Mouse (Mus musculus) embryonic facial prominence, embryonic 15.5 days (tissue): ENCODE measurements around the gene Aspn. TPM values are rescaled to one million over a fixed set of nuclear protein-coding genes. Genes with fewer than 3 reads are reported as not detected.
A peak's percentile ranks its signal among the peaks of the same experiment; 100 is the strongest.

Experiments
- ATAC-seq: fragments of 200-750 bp; cut with Nextera tagmentation; 2 replicates; pipeline ENCODE4 v1.8.0; 2017; ENCODE audit warnings: low read depth, moderate TSS enrichment; ENCODE audit not compliant: insufficient number of reproducible peaks, low FRiP score, low TSS enrichment
- H3K27ac ChIP-seq: fragments of 300-500 bp; sonication (generic); replicated peaks from 2 replicates; pipeline ENCODE4 v1.5.1; 2015; ENCODE audit warnings: mild to moderate bottlenecking, inconsistent platforms
- H3K27me3 ChIP-seq: fragments of 300-500 bp; sonication (generic); 2 replicates; pipeline ENCODE4 v1.6.1; 2015; ENCODE audit warnings: inconsistent platforms
- H3K36me3 ChIP-seq: fragments of 300-500 bp; sonication (generic); 2 replicates; pipeline ENCODE4 v1.6.1; 2015; ENCODE audit warnings: mild to moderate bottlenecking, inconsistent platforms
- H3K4me1 ChIP-seq: fragments of 300-500 bp; sonication (generic); 2 replicates; pipeline ENCODE4 v1.6.1; 2015; ENCODE audit warnings: inconsistent platforms
- H3K4me2 ChIP-seq: fragments of 300-500 bp; sonication (generic); replicated peaks from 2 replicates; pipeline ENCODE4 v1.6.1; 2015; ENCODE audit warnings: mild to moderate bottlenecking, inconsistent platforms
- H3K4me3 ChIP-seq: fragments of 300-500 bp; sonication (generic); replicated peaks from 2 replicates; pipeline ENCODE4 v1.5.1; 2015; ENCODE audit warnings: mild to moderate bottlenecking, inconsistent platforms
- H3K9ac ChIP-seq: fragments of 300-500 bp; sonication (generic); 2 replicates; pipeline ENCODE4 v1.6.1; 2015; ENCODE audit warnings: inconsistent platforms
- H3K9me3 ChIP-seq: fragments of 300-500 bp; sonication (generic); replicated peaks from 2 replicates; pipeline ENCODE4 v1.6.1; 2016; ENCODE audit warnings: inconsistent platforms
- WGBS: fragments of 180-500 bp; shearing (Covaris S2); methylation state at CpG from one replicate; pipeline ENCODE4 v1.1.7; 2015; 5-methylcytosine and 5-hydroxymethylcytosine counted together
- polyA plus RNA-seq: library from polyadenylated mRNA; unstranded; fragments of >200 nt; fragmentation: Nextera tagmentation; extraction: Ambion mirVana; gene quantifications from 2 replicates; pipeline ENCODE4 v1.2.1, GENCODE M21; 2015

The Aspn gene
- polyA plus RNA-seq, 1 experiment from 2014 or later = 167 TPM

DNA sequence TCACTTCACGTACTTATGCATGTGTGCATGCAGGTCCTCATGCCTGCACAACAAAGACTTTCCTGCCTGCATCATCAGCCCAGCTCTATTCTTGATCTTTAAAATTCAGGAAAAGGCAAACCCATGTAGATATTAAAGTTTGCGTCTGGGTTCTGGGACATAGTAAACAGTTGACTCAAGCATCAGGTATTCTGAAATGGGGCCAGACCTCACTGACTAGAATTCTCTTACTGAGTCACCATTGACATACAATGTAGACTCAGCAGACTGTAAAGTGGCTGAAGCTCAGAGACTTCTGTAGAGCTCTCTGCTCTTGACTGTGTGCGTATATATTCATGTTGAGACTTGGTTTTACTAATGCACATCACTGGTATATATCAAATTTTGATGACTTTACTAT is 5.4 kb downstream of the Aspn start:
- Histone ChIP-seq H3K4me1 (peaks cover 6% of the 10 kb centered on the region), H3K27ac (no peak overlapping the region), H3K27me3 (no peaks in the 10 kb centered on the region), H3K9ac (no peak overlapping the region), H3K36me3 (no peaks in the 10 kb centered on the region), H3K4me3 (no peak overlapping the region), H3K9me3 (no peaks in the 10 kb centered on the region), H3K4me2 (no peak overlapping the region)
- 89% methylated on average over 3 of the region's 3 CpGs for WGBS
- no peak for ATAC-seq

DNA sequence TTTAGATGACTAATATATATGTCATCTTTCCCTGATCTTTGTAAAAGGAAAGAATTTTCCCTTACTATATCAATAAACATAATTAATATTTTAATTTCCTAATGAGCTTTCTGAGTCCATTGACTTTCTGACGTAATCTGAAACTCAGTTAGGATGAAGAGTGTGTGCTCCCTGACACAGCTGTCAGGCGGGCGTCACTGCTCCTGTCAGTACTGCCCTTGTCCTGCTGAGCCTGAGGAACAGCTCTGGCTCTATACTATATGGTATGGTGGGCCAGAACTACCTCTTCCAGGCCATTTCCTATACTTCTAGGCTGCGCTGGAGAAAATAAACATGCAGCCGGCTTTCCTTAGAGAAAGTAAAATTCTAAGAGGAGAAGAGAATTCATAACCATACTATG is 10.3 kb downstream of the Aspn start:
- no peak overlapping the region for H3K27ac ChIP-seq
- ATAC-seq = no peak
- no peak overlapping the region for H3K9ac ChIP-seq
- H3K27me3 ChIP-seq = no peaks in the 10 kb centered on the region
- no peaks in the 10 kb centered on the region for H3K36me3 ChIP-seq
- H3K9me3 ChIP-seq = no peaks in the 10 kb centered on the region
- no peak overlapping the region for H3K4me2 ChIP-seq
- no peaks in the 10 kb centered on the region for H3K4me1 ChIP-seq
- no peak overlapping the region for H3K4me3 ChIP-seq
- WGBS = 72% methylated on average over 5 of the region's 5 CpGs

DNA sequence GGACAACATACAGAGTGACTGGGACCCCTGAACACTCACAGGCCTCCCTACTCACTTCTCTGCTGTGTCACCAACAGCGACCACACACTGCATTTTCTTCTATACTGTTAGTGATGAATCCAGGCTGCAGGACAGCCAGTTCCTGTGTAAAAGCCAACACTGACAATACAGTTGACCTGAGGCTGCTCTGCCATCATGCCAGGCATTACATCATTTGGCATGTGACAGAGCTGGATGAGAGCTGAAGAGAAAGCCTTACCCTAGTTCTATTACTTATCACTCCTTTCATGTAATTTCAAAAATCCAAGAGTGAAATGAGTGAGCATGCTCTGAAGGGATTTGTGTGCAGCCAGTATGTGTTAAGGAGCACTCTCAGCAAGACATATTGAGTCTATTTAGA is 12.0 kb downstream of the Aspn start:
- no peak overlapping the region for H3K4me2 ChIP-seq
- H3K27me3 ChIP-seq = no peaks in the 10 kb centered on the region
- no peak overlapping the region for H3K4me3 ChIP-seq
- H3K27ac ChIP-seq = no peak overlapping the region
- H3K4me1 ChIP-seq = no peaks in the 10 kb centered on the region
- H3K9ac ChIP-seq = no peak overlapping the region
- ATAC-seq = no peak
- WGBS = 87% methylated on average over 1 of the region's 1 CpGs
- no peaks in the 10 kb centered on the region for H3K36me3 ChIP-seq
- no peaks in the 10 kb centered on the region for H3K9me3 ChIP-seq

DNA sequence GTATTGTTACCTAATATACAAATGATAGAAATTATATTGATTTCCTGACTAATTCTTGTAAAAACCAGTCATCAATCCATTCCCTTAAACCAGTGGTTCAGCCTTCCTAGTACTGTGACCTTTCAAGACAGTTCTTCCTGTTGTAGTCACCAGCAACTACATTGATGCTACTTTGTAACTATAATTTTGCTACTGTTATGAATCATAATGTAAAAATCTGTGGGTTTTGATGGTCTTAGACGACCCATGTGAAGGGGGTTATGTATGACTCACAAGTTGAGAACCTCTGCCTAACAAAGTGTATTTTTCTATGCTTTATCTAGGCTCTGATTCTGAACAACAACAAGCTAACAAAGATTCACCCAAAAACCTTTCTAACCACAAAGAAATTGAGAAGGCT is 12.7 kb downstream of the Aspn start:
- no peak overlapping the region for H3K4me3 ChIP-seq
- no peaks in the 10 kb centered on the region for H3K27me3 ChIP-seq
- no peak for ATAC-seq
- no peaks in the 10 kb centered on the region for H3K9me3 ChIP-seq
- no peak overlapping the region for H3K4me2 ChIP-seq
- no peaks in the 10 kb centered on the region for H3K4me1 ChIP-seq
- no peaks in the 10 kb centered on the region for H3K36me3 ChIP-seq
- H3K27ac ChIP-seq = no peak overlapping the region
- 50% methylated on average over 1 of the region's 1 CpGs for WGBS
- no peak overlapping the region for H3K9ac ChIP-seq

DNA sequence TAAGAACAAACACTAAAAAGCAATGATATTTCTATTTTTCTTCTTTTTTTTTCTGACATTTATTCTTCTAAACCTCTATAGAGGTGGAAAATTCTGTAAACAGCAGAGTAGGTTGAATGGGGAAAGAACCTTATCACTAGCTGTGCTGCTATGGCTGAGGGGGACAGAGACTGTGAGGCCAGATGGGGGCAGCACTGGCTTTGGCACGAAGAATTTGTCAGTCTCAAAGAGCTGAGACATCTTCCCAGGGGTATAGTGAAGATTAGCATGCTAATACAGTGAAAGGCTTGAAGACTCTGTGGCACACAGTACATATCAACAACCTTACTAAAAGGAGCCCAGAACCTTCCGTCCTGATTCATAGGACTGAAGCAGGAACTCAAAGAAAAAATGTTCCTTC is 14.9 kb downstream of the Aspn start:
- H3K9ac ChIP-seq = no peak overlapping the region
- H3K27me3 ChIP-seq = no peaks in the 10 kb centered on the region
- H3K4me2 ChIP-seq = no peak overlapping the region
- no peaks in the 10 kb centered on the region for H3K4me1 ChIP-seq
- 32% methylated on average over 2 of the region's 2 CpGs for WGBS
- H3K36me3 ChIP-seq = no peaks in the 10 kb centered on the region; the same call in 1 of the 2 replicates
- no peak overlapping the region for H3K27ac ChIP-seq
- H3K4me3 ChIP-seq = no peak overlapping the region
- no peaks in the 10 kb centered on the region for H3K9me3 ChIP-seq
- ATAC-seq = no peak

DNA sequence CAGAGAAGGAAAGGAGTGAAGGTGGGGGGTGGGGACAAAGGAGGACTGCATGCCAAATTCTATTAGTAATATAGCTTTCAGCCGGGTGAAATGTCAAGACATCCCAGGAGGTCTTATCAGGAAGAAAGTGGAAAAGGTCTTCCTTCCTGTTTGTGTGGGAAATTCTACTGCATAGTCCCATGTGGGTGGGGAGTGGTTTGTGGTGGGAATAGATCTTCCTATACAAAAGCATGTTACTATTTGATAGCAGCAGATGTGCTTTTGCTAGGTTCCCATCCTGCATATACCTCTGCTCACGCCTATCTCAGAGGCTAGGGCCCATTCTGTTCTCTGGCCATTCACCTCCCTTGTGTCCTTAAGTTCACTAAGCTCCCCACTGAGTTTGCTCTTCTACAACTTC is 16.6 kb downstream of the Aspn start:
- Histone ChIP-seq H3K4me3 (no peak overlapping the region), H3K27ac (no peak overlapping the region), H3K4me2 (no peak overlapping the region), H3K4me1 (no peaks in the 10 kb centered on the region), H3K9ac (no peak overlapping the region), H3K36me3 (no peaks in the 10 kb centered on the region; the same call in 1 of the 2 replicates), H3K9me3 (no peaks in the 10 kb centered on the region), H3K27me3 (no peaks in the 10 kb centered on the region)
- WGBS = 53% methylated on average over 2 of the region's 2 CpGs
- ATAC-seq = no peak

DNA sequence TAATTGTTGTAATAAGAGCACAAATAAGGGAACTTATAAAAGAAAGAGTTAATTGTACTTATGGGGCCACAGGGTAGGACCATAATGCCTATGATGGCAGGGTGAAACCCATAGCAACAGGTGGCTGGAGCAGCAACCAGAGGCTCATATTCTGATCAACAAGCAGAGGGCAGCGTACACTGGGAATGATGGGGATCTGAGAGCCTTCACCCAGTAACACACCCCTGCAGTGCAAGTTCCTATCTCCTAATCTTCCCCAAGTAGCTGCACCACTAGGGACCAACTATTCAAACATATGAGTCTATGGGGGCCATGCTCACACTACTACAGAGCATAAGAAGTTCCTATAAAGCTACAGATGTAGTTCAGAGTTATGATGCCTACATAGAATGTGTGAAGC is 20.1 kb downstream of the Aspn start:
- Histone ChIP-seq H3K4me1 (no peaks in the 10 kb centered on the region), H3K9me3 (no peaks in the 10 kb centered on the region), H3K4me3 (no peak overlapping the region), H3K4me2 (no peak overlapping the region), H3K27ac (no peak overlapping the region), H3K9ac (no peak overlapping the region), H3K36me3 (no peaks in the 10 kb centered on the region; the same call in 1 of the 2 replicates), H3K27me3 (no peaks in the 10 kb centered on the region)
- ATAC-seq = no peak
- WGBS = 86% methylated on average over 1 of the region's 1 CpGs

DNA sequence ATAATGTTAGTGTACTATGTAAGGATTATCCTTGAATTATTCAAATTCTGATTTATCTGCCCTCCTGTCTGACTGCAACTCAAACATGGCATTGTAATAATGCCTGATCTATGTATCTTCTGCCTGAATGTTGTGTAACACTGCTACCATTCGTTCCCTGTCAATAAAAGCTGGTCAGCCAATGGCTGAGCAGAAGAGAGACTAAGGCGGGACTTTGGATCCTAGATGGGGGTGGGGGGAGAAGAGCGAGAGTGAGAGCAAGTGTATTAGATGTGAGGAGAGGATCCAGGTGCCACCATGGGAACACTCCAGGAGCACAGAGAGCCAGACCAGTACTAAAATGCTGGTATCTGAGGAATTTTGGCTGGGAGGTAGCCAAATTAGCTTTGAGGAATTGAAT is 26.1 kb downstream of the Aspn start:
- Histone ChIP-seq H3K4me1 (no peaks in the 10 kb centered on the region), H3K9me3 (no peaks in the 10 kb centered on the region), H3K27me3 (no peaks in the 10 kb centered on the region), H3K27ac (no peak overlapping the region), H3K4me2 (no peak overlapping the region), H3K36me3 (no peaks in the 10 kb centered on the region), H3K9ac (no peak overlapping the region), H3K4me3 (no peak overlapping the region)
- 72% methylated on average over 3 of the region's 3 CpGs for WGBS
- no peak for ATAC-seq

DNA sequence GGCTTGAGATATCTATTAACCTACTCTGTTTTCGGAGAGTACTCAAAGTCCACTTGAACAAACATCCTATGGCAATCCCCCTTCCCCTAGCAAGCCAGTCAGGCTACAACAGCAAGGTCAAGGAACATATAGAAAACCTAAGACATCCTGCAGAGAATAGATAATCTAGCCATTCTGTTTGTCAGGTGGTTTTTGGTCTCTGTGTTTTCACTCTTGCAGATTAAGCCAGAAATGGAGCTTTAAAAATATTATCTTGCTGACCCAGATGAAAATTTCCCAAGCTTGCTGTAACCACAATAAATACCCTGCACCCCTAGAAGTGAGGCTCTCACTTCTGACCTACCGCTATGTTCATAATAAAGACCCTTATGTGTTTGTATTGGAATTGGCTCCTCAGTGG is 27.2 kb downstream of the Aspn start:
- Histone ChIP-seq H3K27me3 (no peaks in the 10 kb centered on the region), H3K27ac (no peak overlapping the region), H3K4me1 (no peaks in the 10 kb centered on the region), H3K4me3 (no peak overlapping the region), H3K36me3 (no peaks in the 10 kb centered on the region), H3K9me3 (no peaks in the 10 kb centered on the region), H3K9ac (no peak overlapping the region), H3K4me2 (no peak overlapping the region)
- WGBS = 80% methylated on average over 2 of the region's 2 CpGs
- ATAC-seq = no peak

DNA sequence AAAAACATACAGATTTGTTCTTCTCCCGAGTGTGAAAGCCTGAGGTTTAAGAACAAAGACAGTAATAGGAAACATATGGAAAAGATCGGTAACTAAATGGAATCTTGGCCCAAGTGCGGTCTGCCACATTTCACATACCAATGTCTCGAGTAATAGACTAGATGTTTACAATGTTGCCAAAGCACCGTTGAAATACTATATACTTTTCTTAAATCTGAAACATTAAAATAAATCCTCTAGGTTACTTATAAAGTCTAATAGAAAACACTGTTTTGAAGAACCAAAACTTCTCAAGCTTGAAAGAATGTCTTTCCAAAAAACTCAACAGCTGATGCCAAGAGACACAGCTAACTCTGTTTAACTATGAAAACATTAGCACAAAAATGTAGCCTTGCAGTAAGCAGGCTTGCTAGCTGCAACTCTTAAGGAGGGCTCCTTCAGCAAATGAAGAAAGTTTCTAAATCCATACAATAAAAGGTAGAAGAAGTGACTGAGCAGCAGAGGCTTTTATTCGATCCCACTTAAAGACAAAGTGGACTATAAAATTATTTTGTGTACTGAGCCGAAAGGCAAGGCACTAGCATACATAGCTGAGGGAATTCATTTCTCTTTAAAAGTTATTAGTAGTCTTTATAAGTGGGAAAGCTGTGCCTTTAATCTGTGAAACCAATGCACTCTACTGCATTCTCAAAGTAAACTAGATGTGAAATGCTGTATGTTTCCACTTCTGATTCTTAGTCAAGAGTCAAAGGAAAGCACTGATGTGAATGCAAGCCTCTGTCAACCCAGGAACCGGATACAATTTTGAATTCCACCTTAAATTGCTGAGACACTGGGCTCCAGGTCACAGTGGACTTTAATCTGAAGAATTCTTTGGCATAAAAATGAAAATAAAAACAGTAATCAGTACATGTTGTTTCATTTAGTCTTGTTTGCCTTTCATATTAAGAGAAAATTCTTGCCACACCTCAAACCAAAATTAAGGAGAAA is 37.6 kb downstream of the Aspn start, which contains the start of gene Omd:
Gene Omd, plus strand, starts transcription at position 922 of the 990 bp plus-strand sequence.
- peaks cover 14% of the 10 kb centered on the region for H3K4me1 ChIP-seq
- peak; percentile 83 for ATAC-seq
- H3K9ac ChIP-seq = no peak within 1 kb of the TSS
- no peaks in the 10 kb centered on the region for H3K9me3 ChIP-seq
- peak within 1 kb of the TSS; percentile 94 for H3K27ac ChIP-seq
- no peaks in the 10 kb centered on the region for H3K27me3 ChIP-seq
- peak within 1 kb of the TSS; percentile 29 for H3K4me2 ChIP-seq
- H3K4me3 ChIP-seq = 0 out of 2 replicates have a peak within 1 kb of the TSS, but pooled peaks have one; percentile 7
- WGBS = 21% methylated on average over 8 of the region's 8 CpGs
- H3K36me3 ChIP-seq = no peaks in the 10 kb centered on the region

DNA sequence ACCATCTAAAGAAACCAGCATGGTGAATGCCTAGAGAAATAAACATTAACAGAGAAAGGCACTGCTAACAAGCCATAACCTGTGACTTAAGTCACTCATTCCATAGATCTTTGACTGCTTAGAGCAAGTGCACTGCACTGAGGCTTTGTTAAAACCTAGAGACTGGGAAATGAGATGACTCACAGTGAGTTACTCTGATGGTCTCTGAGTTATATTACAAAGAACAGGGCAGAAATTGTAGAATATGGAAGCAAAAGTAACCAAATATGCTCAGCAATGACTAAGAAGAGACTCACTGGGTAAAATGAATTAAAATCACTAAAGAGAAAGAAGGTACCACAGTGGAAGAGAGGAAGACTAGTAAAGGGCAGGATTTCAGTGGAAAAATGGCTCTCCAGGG is 39.6 kb downstream of the Aspn start:
- Histone ChIP-seq H3K4me2 (peak overlapping the region; percentile 16; the same call in 1 of the 2 replicates), H3K4me1 (peaks cover 14% of the 10 kb centered on the region), H3K9ac (no peak overlapping the region), H3K27me3 (no peaks in the 10 kb centered on the region), H3K9me3 (no peaks in the 10 kb centered on the region), H3K27ac (peak overlapping the region; percentile 76), H3K4me3 (no peak overlapping the region), H3K36me3 (no peaks in the 10 kb centered on the region)
- ATAC-seq = no peak
